Mouse (Mus musculus): ENCODE data around the gene Bcas1. TPM values are rescaled to one million over a fixed set of nuclear protein-coding genes. Genes with fewer than 3 reads are reported as not detected.

The Bcas1 gene
- under 1 TPM; 0.51 to 0.85 TPM for total RNA-seq (2023)

GRCm38 (mm10) chr2:170427704-170428103 is at the start of gene Bcas1:
TSS of gene Bcas1 (minus strand) at chr2:170427845.

Other genes with a start within 250 kb of the Bcas1 start
- gene Pfdn4, start 68.6 kb upstream of the Bcas1 start, total RNA-seq (2023): 10 to 100 TPM in 1 of 2 experiments, 1 to 10 TPM in 1; 9.7 to 14.5 TPM
- gene Cyp24a1, start 69.3 kb upstream of the Bcas1 start, total RNA-seq (2023): not detected
- gene 4930470P17Rik, start 174.2 kb upstream of the Bcas1 start, total RNA-seq (2023): not detected